7 mouse cellular contexts compared by ENCODE assay signal in the genomic region with DNA sequence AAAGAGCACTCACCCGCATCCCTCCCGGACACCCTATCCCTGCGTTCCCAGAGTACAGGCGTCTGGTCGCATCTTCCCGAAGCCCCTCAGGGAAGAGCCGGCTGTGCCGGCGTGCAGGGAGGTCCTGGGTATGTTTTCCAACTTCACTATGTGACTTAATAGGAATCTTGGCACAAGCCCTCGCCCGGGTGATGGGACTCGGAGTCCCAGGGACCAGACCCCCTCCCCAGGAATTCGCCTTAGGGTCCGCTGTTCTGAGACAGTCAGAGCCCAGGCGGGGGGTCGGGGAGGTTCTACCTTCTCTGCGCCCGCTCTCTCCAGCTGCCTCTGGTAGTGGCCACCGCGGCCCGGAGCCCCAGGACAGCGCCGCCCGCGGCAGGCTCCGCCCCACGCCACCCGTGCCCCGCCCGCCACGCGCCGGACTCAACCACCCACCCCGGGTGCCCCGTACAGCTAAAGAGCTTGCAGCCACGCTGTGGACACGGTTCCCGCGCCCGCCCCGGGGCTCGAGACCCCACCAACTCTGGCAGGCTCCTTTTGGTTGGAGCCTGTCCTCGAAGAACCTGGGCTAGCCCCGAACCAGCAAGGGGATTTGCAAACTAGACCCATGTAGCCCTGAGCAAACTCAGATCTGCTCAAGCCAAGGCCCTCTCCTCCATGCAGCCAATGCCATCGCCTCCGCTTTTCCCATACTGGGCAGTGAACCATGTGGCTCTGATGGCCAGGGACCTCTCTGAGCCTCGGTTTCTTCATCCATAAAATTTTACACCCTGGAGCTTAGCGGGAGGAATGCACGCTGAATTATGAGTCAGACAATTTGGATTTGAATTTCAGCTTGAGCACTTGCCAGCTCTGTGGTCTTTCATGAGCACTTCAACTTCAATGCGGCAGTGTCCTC. TPM values are rescaled to one million over a fixed set of nuclear protein-coding genes. Genes with fewer than 3 reads are reported as not detected.
DNase-seq lines count a peak whose midpoint lies in the region; ATAC-seq and TF ChIP-seq lines count a peak whose summit lies in the region.

A gene (minus strand): TSS at position 394 of the 898 bp plus-strand sequence.

- H3K79me2 ChIP-seq in MEL (ENCODE audit: control insufficient read depth, insufficient read depth, low read length, poor library complexity), result no peaks in the 10 kb centered on the region

- no peaks in the 10 kb centered on the region for H3K9me3 ChIP-seq in MEL (replicated peaks; ENCODE audit: insufficient read depth, low read length)
- H3K9me3 ChIP-seq in heart, embryonic 13.5 days, result no peaks in the 10 kb centered on the region

- TF ChIP-seq EP300 in MEL (IDR thresholded peaks at IDR 0.05; ENCODE audit: low read depth in 1 of 2, low read length in 2 of 2), result no peak

- H3K4me1 ChIP-seq in MEL (ENCODE audit: control insufficient read depth in 1 of 2, insufficient read depth in 2 of 2, low read length in 2 of 2), result no peaks in the 10 kb centered on the region
- H3K4me1 ChIP-seq in embryonic fibroblast, embryonic 13.5 days (ENCODE audit: control insufficient read depth, insufficient read depth, low read length), result peaks cover 13% of the 10 kb centered on the region
- H3K4me1 ChIP-seq in heart, embryonic 13.5 days, result peaks cover 76% of the 10 kb centered on the region

- DNase-seq in MEL (ENCODE audit: low read depth, low spot score), result peak; percentile 48
- peak; percentile 86 for DNase-seq in adrenal gland, postnatal 25 days
- DNase-seq in kidney, postnatal 10 days, result peak; percentile 83
- DNase-seq in lung, postnatal 25 days (ENCODE audit: low spot score), result peak; percentile 82
- DNase-seq in retina, postnatal 1 day, result peak; percentile 79

- H3K9ac ChIP-seq in MEL (ENCODE audit: control insufficient read depth, low read depth, low read length, poor library complexity, severe bottlenecking), result peak within 1 kb of the TSS; percentile 44
- peak within 1 kb of the TSS; percentile 81 for H3K9ac ChIP-seq in heart, embryonic 13.5 days

- no peak for TF ChIP-seq CTCF in MEL (IDR thresholded peaks at IDR 0.05 in 2 of 3, conservative IDR thresholded peaks at IDR 0.05 in 1 of 3; ENCODE audit: control insufficient read depth in 1 of 3, insufficient read depth in 1 of 3, low read depth in 2 of 3, low read length in 3 of 3, poor library complexity in 1 of 3, severe bottlenecking in 1 of 3)
- no peak for TF ChIP-seq CTCF in embryonic fibroblast, embryonic 13.5 days (IDR thresholded peaks at IDR 0.05; ENCODE audit: borderline replicate concordance, insufficient read depth, low read length)

- TF ChIP-seq POLR2A in MEL (IDR thresholded peaks at IDR 0.05; ENCODE audit: control insufficient read depth in 1 of 2, insufficient read depth in 1 of 2, low read depth in 1 of 2, low read length in 2 of 2, poor library complexity in 1 of 2), result no peak
- TF ChIP-seq POLR2A in embryonic fibroblast, embryonic 13.5 days (IDR thresholded peaks at IDR 0.05; ENCODE audit: low read depth, low read length), result peak; percentile 52

- H3K27me3 ChIP-seq in MEL (ENCODE audit: control insufficient read depth in 1 of 2, insufficient read depth in 2 of 2, low read length in 2 of 2), result no peaks in the 10 kb centered on the region
- H3K27me3 ChIP-seq in heart, embryonic 13.5 days (replicated peaks), result no peaks in the 10 kb centered on the region

- WGBS in heart, embryonic 13.5 days, result 4% methylated on average over 50 of the region's 50 CpGs

- peak; percentile 35; the same call in 1 of the 2 replicates for ATAC-seq in heart, embryonic 13.5 days (ENCODE audit: extremely low read depth, insufficient number of reproducible peaks, low FRiP score, low TSS enrichment)

- H3K27ac ChIP-seq in MEL (ENCODE audit: control insufficient read depth, low read depth, low read length), result no peak within 1 kb of the TSS
- H3K27ac ChIP-seq in embryonic fibroblast, embryonic 13.5 days (ENCODE audit: insufficient read depth, low read length), result peak within 1 kb of the TSS; percentile 95
- H3K27ac ChIP-seq in heart, embryonic 13.5 days (replicated peaks), result peak within 1 kb of the TSS; percentile 87

- TF ChIP-seq RAD21 in MEL (IDR thresholded peaks at IDR 0.05; ENCODE audit: low read depth, low read length), result no peak

- peak within 1 kb of the TSS; percentile 83 for H3K4me2 ChIP-seq in heart, embryonic 13.5 days

- H3K36me3 ChIP-seq in MEL (ENCODE audit: control insufficient read depth in 1 of 2, insufficient read depth in 2 of 2, low read length in 2 of 2), result no peaks in the 10 kb centered on the region
- H3K36me3 ChIP-seq in heart, embryonic 13.5 days, result 0 out of 2 replicates have a peak, but pooled peaks cover 6% of the 10 kb centered on the region

- H3K4me3 ChIP-seq in MEL (ENCODE audit: control insufficient read depth in 1 of 2, insufficient read depth in 1 of 2, low read depth in 2 of 2, low read length in 2 of 2), result peak within 1 kb of the TSS; percentile 24 to 52; a peak in 2 of 4 replicates
- peak within 1 kb of the TSS; percentile 65 for H3K4me3 ChIP-seq in embryonic fibroblast, embryonic 13.5 days (ENCODE audit: insufficient read depth, low read length)
- H3K4me3 ChIP-seq in heart, embryonic 13.5 days, result peak within 1 kb of the TSS; percentile 60

TF ChIP-seq in MEL, 35 proteins besides CTCF, POLR2A, EP300 and RAD21:
- no peak for TF ChIP-seq ZNF384 (IDR thresholded peaks at IDR 0.05; ENCODE audit: low read depth, low read length)
- TF ChIP-seq POLR2AphosphoS5 (IDR thresholded peaks at IDR 0.05; ENCODE audit: borderline replicate concordance, low read depth, low read length), result no peak
- no peak for TF ChIP-seq GABPA (IDR thresholded peaks at IDR 0.05; ENCODE audit: low read depth, low read length)
- TF ChIP-seq MYB (IDR thresholded peaks at IDR 0.05; ENCODE audit: low read depth, low read length), result no peak
- TF ChIP-seq MEF2A (IDR thresholded peaks at IDR 0.05; ENCODE audit: extremely low read depth, insufficient replicate concordance, low read depth, low read length, poor library complexity, severe bottlenecking), result no peak
- TF ChIP-seq USF2 (IDR thresholded peaks at IDR 0.05; ENCODE audit: borderline replicate concordance in 1 of 2, insufficient read depth in 1 of 2, low read depth in 1 of 2, low read length in 2 of 2), result no peak
- no peak for TF ChIP-seq NRF1 (IDR thresholded peaks at IDR 0.05; ENCODE audit: insufficient read depth, low read depth, low read length, poor library complexity, severe bottlenecking)
- TF ChIP-seq JUND (IDR thresholded peaks at IDR 0.05; ENCODE audit: low read depth, low read length), result no peak
- no peak for TF ChIP-seq SMC3 (IDR thresholded peaks at IDR 0.05; ENCODE audit: low read depth, low read length)
- no peak for TF ChIP-seq GATA1 (IDR thresholded peaks at IDR 0.05; ENCODE audit: low read depth, low read length)
- TF ChIP-seq TCF12 (IDR thresholded peaks at IDR 0.05; ENCODE audit: low read depth, low read length), result no peak
- TF ChIP-seq POLR2AphosphoS2 (IDR thresholded peaks at IDR 0.05; ENCODE audit: low read length), result no peak
- no peak for TF ChIP-seq CHD1 (IDR thresholded peaks at IDR 0.05; ENCODE audit: low read depth, low read length)
- no peak for TF ChIP-seq KAT2A (conservative IDR thresholded peaks at IDR 0.05; ENCODE audit: low read depth, low read length)
- no peak for TF ChIP-seq MAFK (IDR thresholded peaks at IDR 0.05; ENCODE audit: borderline replicate concordance, low read depth, low read length)
- TF ChIP-seq BHLHE40 (IDR thresholded peaks at IDR 0.05; ENCODE audit: borderline replicate concordance, low read depth, low read length), result no peak
- no peak for TF ChIP-seq MAX (IDR thresholded peaks at IDR 0.05; ENCODE audit: low read length)
- no peak for TF ChIP-seq HCFC1 (IDR thresholded peaks at IDR 0.05; ENCODE audit: low read depth, low read length)
- no peak for TF ChIP-seq ZC3H11A (IDR thresholded peaks at IDR 0.05; ENCODE audit: low read depth, low read length)
- TF ChIP-seq TAL1 (IDR thresholded peaks at IDR 0.05; ENCODE audit: low read length), result no peak

RNA-seq across cellular contexts. Expression of the gene that starts here (rescaled TPM):
- total RNA-seq in MEL (2012; rRNA removed), result 0.03 and 0.27 TPM in 2 replicates
- under 1 TPM in 1 of 2 experiments, not detected in 1; 0.88 TPM for polyA plus RNA-seq in MEL (2012; ENCODE audit: insufficient read depth in 1 of 2, insufficient read length in 2 of 2, low read depth in 1 of 2, low replicate concordance in 2 of 2, missing spikeins in 1 of 2)
- 5.6 and 6.1 TPM in 2 replicates for total RNA-seq in adrenal gland, postnatal 25 days (2021)
- 18.9 and 26.4 TPM in 2 replicates for polyA plus RNA-seq in embryonic fibroblast, embryonic 13.5 days (2011; ENCODE audit: insufficient read length, low read depth, missing spikeins)
- polyA plus RNA-seq in heart, embryonic 13.5 days (2015; fragmentation: Nextera tagmentation; extraction: Ambion mirVana), result 4.8 and 7.3 TPM in 2 replicates

Comparison
In these comparisons a context has a peak if more than half of its experiments do, and no peak if none do; other contexts are left out.
1. Peak in DNase-seq, H3K4me3 ChIP-seq and H3K9ac ChIP-seq in MEL; RNA of the gene not detected or under 1 TPM.